Mouse (Mus musculus) heart, adult 2 months (tissue): ENCODE results near the gene Nav1.

Experiments used
- CTCF ChIP-seq: fragments of 200-600 bp; IDR thresholded peaks from 2 replicates; pipeline ENCODE4 v1.8.1; 2022; ENCODE audit warnings: antibody characterized with exemption, mild to moderate bottlenecking, moderate library complexity
- EP300 ChIP-seq: fragments of 200-500 bp; IDR thresholded peaks from 2 replicates; pipeline ENCODE4 v1.6.1; 2011; ENCODE audit warnings: low read depth, low read length, control low read depth; ENCODE audit not compliant: insufficient read depth
- POLR2A ChIP-seq: fragments of 200-500 bp; IDR thresholded peaks from 2 replicates; pipeline ENCODE4 v1.6.1; 2011; ENCODE audit warnings: mild to moderate bottlenecking, low read depth, low read length, control low read depth; ENCODE audit not compliant: insufficient read depth

DNA sequence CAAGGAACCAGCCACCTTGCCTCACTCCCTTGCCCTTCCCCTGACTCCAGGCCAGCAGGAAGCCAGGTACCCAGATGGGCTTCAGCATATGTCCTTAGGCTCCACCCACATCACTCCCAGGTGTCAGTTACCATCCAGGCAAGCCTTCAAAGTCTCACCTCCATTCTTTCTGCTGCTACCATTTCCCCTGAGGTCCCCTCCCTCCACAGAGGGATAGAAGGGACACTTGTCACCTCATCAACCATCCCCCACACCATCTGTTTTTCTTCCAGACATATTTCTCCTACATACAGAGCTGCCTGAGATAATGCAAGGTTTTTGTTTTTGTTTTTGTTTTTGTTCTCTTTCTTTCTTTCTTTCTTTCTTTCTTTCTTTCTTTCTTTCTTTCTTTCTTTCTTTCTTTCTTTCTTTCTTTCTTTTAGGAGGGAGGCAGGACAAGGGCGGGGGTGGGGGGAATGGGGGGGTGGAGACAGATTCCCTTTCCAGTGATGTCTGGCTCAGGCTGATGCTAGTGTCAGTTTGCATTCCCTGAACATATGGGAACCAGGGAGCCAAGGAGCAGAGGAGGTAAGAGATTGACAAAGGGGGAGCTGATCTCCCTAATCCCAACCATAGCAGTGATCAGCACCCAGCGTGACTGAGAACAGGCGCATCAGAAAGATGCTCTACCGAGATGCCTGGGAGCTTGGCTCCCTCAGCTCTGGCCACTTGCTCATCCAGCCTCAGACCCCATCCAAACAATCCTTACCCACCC is 34.8 kb downstream of the Nav1 start:
- TF ChIP-seq CTCF, result no peak
- no peak for TF ChIP-seq EP300
- TF ChIP-seq POLR2A, result no peak
